Mouse (Mus musculus) hindbrain, embryonic 14.5 days (tissue): ENCODE results near the gene Klf17. TPM values are rescaled to one million over a fixed set of nuclear protein-coding genes. Genes with fewer than 3 reads are reported as not detected.

Source experiments
- polyA plus RNA-seq: library from polyadenylated mRNA; unstranded; fragments of >200 nt; fragmentation: Nextera tagmentation; extraction: Ambion mirVana; gene quantifications from 2 replicates; pipeline ENCODE4 v1.2.1, GENCODE M21; 2014

Klf17 gene
- polyA plus RNA-seq, 1 experiment from 2014 or later: not detected

Other genes starting within 250 kb of the Klf17 start
- gene Eri3, start 215.3 kb downstream of the Klf17 start, polyA plus RNA-seq: 262 and 267 TPM in 2 replicates
- gene Dmap1, start 83.4 kb downstream of the Klf17 start, polyA plus RNA-seq: 82.0 and 85.4 TPM in 2 replicates
- gene Gm12845, start 41.2 kb downstream of the Klf17 start, polyA plus RNA-seq: not detected in 2 replicates
- gene Slc6a9, start 68.9 kb upstream of the Klf17 start, polyA plus RNA-seq: 33.7 and 37.1 TPM in 2 replicates
- gene Ccdc24, start 106.9 kb upstream of the Klf17 start, polyA plus RNA-seq: 2.5 and 3.9 TPM in 2 replicates
- 78.0 and 81.4 TPM in 2 replicates for gene B4galt2, start 117.8 kb upstream of the Klf17 start, polyA plus RNA-seq
- 589 and 599 TPM in 2 replicates for gene Atp6v0b, start 121.7 kb upstream of the Klf17 start, polyA plus RNA-seq
- 22.9 and 25.1 TPM in 2 replicates for gene Dph2, start 126.4 kb upstream of the Klf17 start, polyA plus RNA-seq
- 55.1 and 56.5 TPM in 2 replicates for gene Ipo13, start 149.4 kb upstream of the Klf17 start, polyA plus RNA-seq
- 0.95 and 0.96 TPM in 2 replicates for gene Artn, start 164.1 kb upstream of the Klf17 start, polyA plus RNA-seq